Mouse (Mus musculus) heart, embryonic 11.5 days (tissue): ENCODE measurements around the gene Atg16l1. TPM values are rescaled to one million over a fixed set of nuclear protein-coding genes. Genes with fewer than 3 reads are reported as not detected.

ENCODE experiments used
- ATAC-seq: fragments of 200-750 bp; cut with Nextera tagmentation; replicated peaks from 2 replicates; pipeline ENCODE4 v1.8.0; 2017; ENCODE audit warnings: moderate library complexity; ENCODE audit not compliant: insufficient number of reproducible peaks, low FRiP score, low TSS enrichment
- H3K27ac ChIP-seq: fragments of 300-500 bp; sonication (generic); 2 replicates; pipeline ENCODE4 v1.5.1; 2014; ENCODE audit warnings: mild to moderate bottlenecking, low read depth, low read length
- H3K27me3 ChIP-seq: fragments of 300-500 bp; sonication (generic); 2 replicates; pipeline ENCODE4 v1.6.1; 2014; ENCODE audit warnings: mild to moderate bottlenecking, low read length, mixed read lengths; ENCODE audit not compliant: control insufficient read depth, insufficient read depth
- H3K36me3 ChIP-seq: fragments of 300-500 bp; sonication (generic); 2 replicates; pipeline ENCODE4 v1.6.1; 2014; ENCODE audit warnings: mild to moderate bottlenecking, low read length, moderate library complexity, mixed read lengths; ENCODE audit not compliant: control insufficient read depth, insufficient read depth
- H3K4me1 ChIP-seq: fragments of 300-500 bp; sonication (generic); 2 replicates; pipeline ENCODE4 v1.6.1; 2014; ENCODE audit warnings: low read length; ENCODE audit not compliant: control insufficient read depth, insufficient read depth
- H3K4me2 ChIP-seq: fragments of 300-500 bp; sonication (generic); 2 replicates; pipeline ENCODE4 v1.6.1; 2014; ENCODE audit warnings: mild to moderate bottlenecking, moderate library complexity
- H3K4me3 ChIP-seq: fragments of 300-500 bp; sonication (generic); 2 replicates; pipeline ENCODE4 v1.5.1; 2014; ENCODE audit warnings: low read depth, low read length
- H3K9ac ChIP-seq: fragments of 300-500 bp; sonication (generic); 2 replicates; pipeline ENCODE4 v1.6.1; 2014; ENCODE audit warnings: mild to moderate bottlenecking, low read depth, low read length, moderate library complexity
- H3K9me3 ChIP-seq: fragments of 300-500 bp; sonication (generic); replicated peaks from 2 replicates; pipeline ENCODE4 v1.6.1; 2016; ENCODE audit warnings: low read length; ENCODE audit not compliant: control insufficient read depth
- WGBS: fragments of 180-500 bp; shearing (Covaris S2); extraction: QIAGEN DNeasy Blood & Tissue Kit; methylation state at CpG from one replicate; pipeline ENCODE4 v1.1.7; 2014; ENCODE audit not compliant: insufficient replicate concordance; 5-methylcytosine and 5-hydroxymethylcytosine counted together
- polyA plus RNA-seq: library from polyadenylated mRNA; unstranded; fragments of >200 nt; fragmentation: Nextera tagmentation; extraction: Ambion mirVana; gene quantifications from 2 replicates; pipeline ENCODE4 v1.2.1, GENCODE M21; 2014

Gene Atg16l1
- polyA plus RNA-seq, 1 experiment from 2014 or later, result 25.1 TPM

DNA sequence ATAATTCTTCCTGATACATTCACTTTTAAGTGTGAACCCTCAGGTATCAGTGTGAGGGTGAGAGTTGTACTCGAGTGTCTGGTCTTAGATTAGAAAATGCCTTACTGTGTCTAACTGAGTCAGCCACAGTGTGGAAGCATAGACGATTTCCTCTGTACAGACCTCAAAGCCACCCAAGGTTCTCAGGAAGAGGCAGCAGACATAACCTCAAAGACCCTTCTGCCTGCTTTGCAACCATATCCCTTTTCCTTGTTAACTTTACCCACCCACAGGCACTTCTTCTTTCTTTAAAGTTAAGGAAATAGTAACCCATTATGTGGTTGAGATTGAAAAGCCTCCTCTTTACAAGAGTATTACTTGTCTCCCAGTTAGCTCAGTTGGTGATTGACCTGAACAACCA is 10.1 kb downstream of the Atg16l1 start:
- no peaks in the 10 kb centered on the region for H3K4me1 ChIP-seq
- no peak overlapping the region for H3K4me3 ChIP-seq
- H3K36me3 ChIP-seq, result peaks cover 24% of the 10 kb centered on the region
- no peak overlapping the region for H3K9ac ChIP-seq
- H3K27me3 ChIP-seq, result no peaks in the 10 kb centered on the region
- no peak overlapping the region for H3K27ac ChIP-seq
- 81% methylated on average over 2 of the region's 2 CpGs for WGBS
- H3K4me2 ChIP-seq, result no peak overlapping the region
- no peaks in the 10 kb centered on the region for H3K9me3 ChIP-seq
- ATAC-seq, result no peak

DNA sequence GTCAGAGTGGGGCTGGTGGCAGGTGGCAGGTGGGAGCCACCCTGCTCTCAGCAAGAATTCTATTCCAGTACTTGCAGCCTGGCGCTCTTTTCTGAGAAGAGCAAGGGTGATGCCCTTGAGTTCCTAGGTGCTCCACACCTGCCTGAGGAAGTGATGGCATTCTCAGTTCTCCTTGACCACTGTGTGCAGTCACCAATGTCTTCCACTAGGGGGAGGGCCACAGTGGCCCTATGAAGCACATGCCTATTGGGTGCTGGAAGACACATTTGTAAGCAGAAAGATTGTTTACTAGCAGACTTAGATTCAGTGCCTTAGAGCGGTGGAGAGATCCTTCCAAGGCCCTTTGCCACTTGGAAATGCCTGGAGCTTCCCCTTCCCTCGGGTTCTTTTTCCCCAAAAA is 10.6 kb downstream of the Atg16l1 start:
- H3K4me3 ChIP-seq, result no peak overlapping the region
- no peaks in the 10 kb centered on the region for H3K27me3 ChIP-seq
- no peaks in the 10 kb centered on the region for H3K4me1 ChIP-seq
- no peak overlapping the region for H3K27ac ChIP-seq
- 95% methylated on average over 3 of the region's 3 CpGs for WGBS
- ATAC-seq, result no peak
- H3K36me3 ChIP-seq, result peaks cover 24% of the 10 kb centered on the region
- no peak overlapping the region for H3K9ac ChIP-seq
- no peaks in the 10 kb centered on the region for H3K9me3 ChIP-seq
- H3K4me2 ChIP-seq, result no peak overlapping the region

DNA sequence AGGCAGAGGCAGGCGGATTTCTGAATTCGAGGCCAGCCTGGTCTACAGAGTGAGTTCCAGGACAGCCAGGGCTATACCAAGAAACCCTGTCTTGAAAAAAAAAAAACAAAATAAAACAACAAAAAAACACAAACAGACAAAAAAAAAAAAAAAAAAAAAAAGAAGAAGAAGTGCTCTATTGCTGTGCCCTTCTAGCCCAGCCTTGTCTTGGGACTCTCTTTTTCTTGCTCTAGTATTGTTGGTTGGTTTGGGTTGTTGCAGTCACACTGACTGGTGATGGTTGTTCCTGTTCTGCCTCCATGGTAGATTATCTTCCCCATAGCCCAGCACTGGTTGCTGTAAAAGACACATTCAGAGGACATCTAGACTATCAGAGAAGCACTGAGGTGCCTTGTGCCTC is 13.6 kb downstream of the Atg16l1 start:
- 89% methylated on average over 2 of the region's 2 CpGs for WGBS
- Histone ChIP-seq H3K36me3 (peaks cover 38% of the 10 kb centered on the region), H3K9ac (no peak overlapping the region)

DNA sequence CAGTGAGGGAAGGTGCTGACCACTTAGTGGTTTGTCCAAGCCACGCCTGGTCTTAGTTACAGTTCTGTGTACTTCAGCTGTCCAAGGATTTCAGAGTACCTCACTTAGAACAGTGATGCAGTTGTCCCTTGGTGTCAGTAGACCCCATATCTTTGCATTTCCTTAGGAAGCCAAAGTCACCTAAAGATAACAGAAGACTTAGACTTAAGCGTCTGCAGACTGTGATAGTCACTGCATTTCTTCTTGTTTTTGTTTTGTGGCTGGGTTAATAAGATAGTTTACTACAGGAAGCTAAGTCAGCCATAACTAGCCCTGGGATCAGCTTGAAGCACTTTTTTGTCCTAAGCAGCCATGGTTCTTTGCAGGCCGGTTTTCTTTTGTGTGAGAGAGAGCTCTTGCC is 14.8 kb downstream of the Atg16l1 start:
- H3K27ac ChIP-seq, result no peak overlapping the region
- WGBS, result 73% methylated on average over 3 of the region's 3 CpGs
- no peaks in the 10 kb centered on the region for H3K27me3 ChIP-seq

More for the DNA sequence above, 13.6 kb downstream of the Atg16l1 start:
- Histone ChIP-seq H3K27me3 (no peaks in the 10 kb centered on the region), H3K4me2 (no peak overlapping the region), H3K27ac (no peak overlapping the region), H3K4me1 (no peaks in the 10 kb centered on the region), H3K9me3 (no peaks in the 10 kb centered on the region), H3K4me3 (no peak overlapping the region)
- no peak for ATAC-seq

DNA sequence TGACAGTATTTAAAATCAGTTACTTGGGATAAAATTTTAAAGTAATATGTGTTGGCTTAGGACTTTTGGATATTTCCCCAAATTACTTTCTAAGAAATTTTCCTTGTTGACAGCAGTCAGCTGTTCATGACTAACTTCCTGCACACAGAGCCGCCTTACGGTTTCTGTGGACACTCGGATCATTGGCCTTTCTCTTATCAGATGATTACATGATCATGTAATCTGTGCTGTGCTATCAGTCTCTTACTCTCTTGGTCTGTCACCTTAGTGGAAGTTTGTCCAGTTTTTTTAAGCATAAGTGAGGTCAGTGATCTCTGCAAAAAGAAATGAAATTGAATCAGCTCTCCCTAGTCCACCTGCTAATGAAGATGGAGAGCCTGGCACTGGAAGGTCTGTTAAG is 16.1 kb downstream of the Atg16l1 start:
- Histone ChIP-seq H3K4me3 (no peak overlapping the region), H3K27ac (no peak overlapping the region), H3K4me1 (no peaks in the 10 kb centered on the region), H3K27me3 (no peaks in the 10 kb centered on the region), H3K4me2 (no peak overlapping the region), H3K9me3 (no peaks in the 10 kb centered on the region), H3K36me3 (peaks cover 41% of the 10 kb centered on the region), H3K9ac (no peak overlapping the region)
- ATAC-seq, result no peak
- 87% methylated on average over 3 of the region's 3 CpGs for WGBS

More for the DNA sequence above, 14.8 kb downstream of the Atg16l1 start:
- no peak for ATAC-seq
- Histone ChIP-seq H3K4me2 (no peak overlapping the region), H3K36me3 (peaks cover 39% of the 10 kb centered on the region), H3K4me3 (no peak overlapping the region), H3K4me1 (no peaks in the 10 kb centered on the region), H3K9ac (no peak overlapping the region), H3K9me3 (no peaks in the 10 kb centered on the region)

DNA sequence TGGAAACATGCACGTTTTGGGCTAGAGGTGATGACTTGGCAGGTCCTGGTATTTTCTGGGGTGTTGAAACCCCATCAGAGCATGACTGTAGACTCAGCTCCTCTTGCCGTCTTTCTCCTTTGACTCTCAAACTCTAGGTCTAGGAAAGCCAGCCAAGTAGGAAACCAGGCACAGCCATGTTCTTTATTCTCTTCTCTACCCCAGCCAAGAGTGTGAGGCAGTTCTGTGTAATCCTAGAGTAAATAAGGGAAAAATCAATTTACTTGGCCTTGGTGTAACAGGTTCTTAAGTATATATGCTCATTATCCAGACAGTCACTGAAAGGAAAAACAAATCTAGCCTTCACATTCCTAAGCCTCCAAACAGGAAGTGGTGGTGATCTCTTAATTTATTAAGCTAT is 17.7 kb downstream of the Atg16l1 start:
- ATAC-seq, result no peak

DNA sequence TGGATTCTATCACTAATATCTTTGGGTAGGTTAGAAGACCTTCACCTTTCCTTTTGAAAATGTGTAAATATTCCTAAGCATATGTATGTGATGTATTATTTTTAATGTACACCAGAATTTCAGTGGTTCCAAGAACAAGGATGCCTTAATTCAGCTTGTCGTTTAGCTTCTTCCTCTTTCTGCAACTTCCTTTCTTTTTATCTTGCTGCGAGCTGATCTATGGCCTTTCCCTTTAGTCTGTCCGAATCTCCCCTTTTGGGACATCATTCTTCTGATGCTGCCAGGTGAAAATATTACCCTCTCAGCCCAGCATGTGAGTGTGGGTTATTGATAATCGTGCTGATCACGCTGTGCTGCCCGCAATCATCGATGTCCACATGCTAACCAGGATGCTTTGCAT is 19.2 kb downstream of the Atg16l1 start:
- Histone ChIP-seq H3K9ac (no peak overlapping the region), H3K27me3 (no peaks in the 10 kb centered on the region), H3K4me3 (no peak overlapping the region), H3K4me2 (no peak overlapping the region), H3K27ac (no peak overlapping the region), H3K9me3 (no peaks in the 10 kb centered on the region), H3K4me1 (no peaks in the 10 kb centered on the region), H3K36me3 (peaks cover 59% of the 10 kb centered on the region)
- no peak for ATAC-seq
- WGBS, result 92% methylated on average over 7 of the region's 7 CpGs

More for the DNA sequence above, 17.7 kb downstream of the Atg16l1 start:
- H3K36me3 ChIP-seq, result peaks cover 48% of the 10 kb centered on the region
- WGBS, result 87% methylated on average over 2 of the region's 2 CpGs
- no peak overlapping the region for H3K4me2 ChIP-seq
- no peaks in the 10 kb centered on the region for H3K4me1 ChIP-seq
- no peak overlapping the region for H3K27ac ChIP-seq
- no peak overlapping the region for H3K9ac ChIP-seq
- no peak overlapping the region for H3K4me3 ChIP-seq
- H3K27me3 ChIP-seq, result no peaks in the 10 kb centered on the region
- H3K9me3 ChIP-seq, result no peaks in the 10 kb centered on the region

DNA sequence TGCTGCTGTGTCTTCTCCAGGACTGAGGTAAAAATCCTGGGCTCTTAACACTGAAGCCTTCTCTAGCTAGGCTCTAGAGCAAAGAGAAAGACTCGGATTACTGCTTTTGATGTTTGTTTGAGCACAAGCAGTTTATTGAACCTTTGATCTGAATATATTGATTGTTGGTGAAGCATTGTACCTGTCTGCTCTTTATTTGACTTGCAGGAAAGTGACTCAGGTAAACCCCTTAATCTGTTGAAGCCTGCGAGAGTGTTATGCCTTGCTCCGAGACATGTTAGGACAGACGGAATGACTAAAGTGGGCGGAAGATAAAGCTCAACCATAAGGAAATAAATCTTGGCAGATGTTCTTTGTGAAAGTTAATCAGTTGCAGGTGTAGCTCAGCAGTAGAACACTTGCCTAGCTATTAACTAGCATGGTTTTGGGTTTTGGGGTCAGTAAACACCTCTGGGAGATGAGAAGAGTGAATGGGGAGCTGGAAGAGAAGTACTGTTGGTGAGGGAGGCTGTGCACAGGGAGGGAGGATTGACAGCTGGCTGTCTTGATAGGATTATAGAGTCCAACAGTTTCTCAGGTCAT is 23.6 kb downstream of the Atg16l1 start:
- Histone ChIP-seq H3K36me3 (peaks cover 54% of the 10 kb centered on the region), H3K9me3 (no peaks in the 10 kb centered on the region), H3K4me1 (no peaks in the 10 kb centered on the region), H3K27ac (no peak overlapping the region), H3K9ac (no peak overlapping the region), H3K27me3 (no peaks in the 10 kb centered on the region), H3K4me2 (no peak overlapping the region), H3K4me3 (no peak overlapping the region)
- WGBS, result 85% methylated on average over 5 of the region's 5 CpGs
- ATAC-seq, result no peak

DNA sequence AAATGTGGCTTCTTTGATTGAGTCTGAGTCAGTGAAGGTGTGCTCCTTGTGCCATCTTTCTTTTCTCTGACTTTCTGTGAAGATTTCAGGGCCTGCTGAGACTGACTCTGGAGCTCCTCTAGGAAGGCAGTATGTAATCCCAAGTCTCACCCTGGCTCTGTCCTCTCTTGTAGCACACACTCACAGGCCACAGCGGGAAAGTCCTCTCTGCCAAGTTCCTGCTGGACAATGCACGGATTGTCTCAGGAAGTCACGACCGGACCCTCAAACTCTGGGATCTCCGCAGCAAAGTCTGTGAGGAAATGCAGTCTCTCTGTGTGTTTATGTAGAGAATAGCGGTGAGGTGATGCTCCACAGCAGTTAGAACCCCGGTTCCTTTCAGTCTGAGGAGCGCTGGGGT is 30.0 kb downstream of the Atg16l1 start:
- no peak overlapping the region for H3K4me3 ChIP-seq
- no peaks in the 10 kb centered on the region for H3K27me3 ChIP-seq
- H3K4me1 ChIP-seq, result no peaks in the 10 kb centered on the region
- no peaks in the 10 kb centered on the region for H3K9me3 ChIP-seq
- no peak overlapping the region for H3K4me2 ChIP-seq
- H3K27ac ChIP-seq, result no peak overlapping the region
- WGBS, result 81% methylated on average over 8 of the region's 8 CpGs
- no peak for ATAC-seq
- peaks cover 50% of the 10 kb centered on the region for H3K36me3 ChIP-seq
- no peak overlapping the region for H3K9ac ChIP-seq
